Mouse (Mus musculus): Measurements from ENCODE around the gene Mmrn2.
"Not testable (repeated sequence)": the region's sequence is repeated elsewhere in the genome, so short reads cannot be mapped to it uniquely, and the experiment has no call there.

Mmrn2 gene

GRCm38 (mm10) chr14:34362726-34363445 is 12.4 kb upstream of the Mmrn2 start:
- DNase-seq (ENCODE audit: low spot score) = peak; percentile 16

DNA sequence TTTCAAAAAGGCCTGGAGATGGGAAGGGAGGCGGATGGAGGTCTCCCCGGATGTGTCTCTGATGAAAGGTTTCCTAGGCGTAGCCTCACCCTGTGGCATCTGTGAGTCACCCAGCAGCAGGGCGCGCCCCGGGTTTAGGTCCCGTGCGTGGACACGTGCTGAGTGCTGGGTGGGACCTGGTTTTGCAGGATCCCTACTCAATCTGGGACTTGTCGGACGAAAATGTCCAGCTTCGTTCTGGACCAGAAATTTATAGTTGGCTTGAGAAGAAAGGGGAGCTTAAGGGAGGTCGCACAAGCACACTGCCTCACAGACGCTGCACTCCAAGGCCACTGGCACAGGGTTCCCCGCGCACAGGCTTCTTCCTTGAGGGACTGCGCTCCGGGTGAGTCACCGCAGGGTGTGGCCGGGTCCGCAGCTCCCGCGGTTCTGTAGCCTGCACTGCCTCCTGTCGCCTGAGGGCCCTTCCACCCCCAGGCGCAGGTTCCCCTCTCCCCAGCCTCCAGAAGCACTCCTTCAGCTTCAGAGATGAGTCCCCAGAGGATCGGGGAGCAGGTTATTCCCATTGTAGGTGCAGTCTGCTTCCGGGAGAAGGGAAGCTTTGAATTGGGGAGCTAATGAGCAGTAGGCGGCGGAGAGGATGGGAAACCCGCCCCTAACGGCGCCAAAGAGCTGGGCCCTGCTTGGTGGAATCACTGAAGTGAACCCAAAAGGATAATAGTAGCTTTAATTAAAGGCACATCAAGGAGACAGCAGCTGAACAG is 11.6 kb upstream of the Mmrn2 start:
- peak; percentile 29 for DNase-seq (ENCODE audit: low spot score)

- not testable (repeated sequence) for DNase-seq (ENCODE audit: low spot score)
Measured at GRCm38 (mm10) chr14:34364254-34365146, 10.8 kb upstream of the Mmrn2 start.

DNA sequence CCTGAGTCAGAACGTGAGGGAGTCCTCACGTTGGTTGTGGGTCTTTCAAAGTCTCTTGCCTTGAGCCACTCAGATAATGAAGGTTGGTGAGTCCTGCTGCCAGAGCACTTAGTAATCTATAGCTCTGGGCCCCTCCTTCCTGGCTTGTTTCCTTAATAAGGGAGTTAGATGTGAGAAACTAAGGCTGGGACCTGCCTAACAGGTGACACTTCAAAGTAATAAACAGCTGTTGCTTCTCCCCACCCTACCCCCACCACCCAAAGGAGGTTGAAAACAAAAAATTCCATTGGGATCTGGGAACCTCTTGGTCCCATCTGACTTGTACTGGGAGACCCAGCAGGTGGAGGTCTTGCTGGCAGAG is 10.1 kb upstream of the Mmrn2 start:
- DNase-seq (ENCODE audit: low spot score) = no peak

GRCm38 (mm10) chr14:34370203-34370602 is 5.1 kb upstream of the Mmrn2 start:
- no peak for DNase-seq (ENCODE audit: low spot score)

- no peak for DNase-seq (ENCODE audit: low spot score)
Measured at GRCm38 (mm10) chr14:34370921-34371320, 4.3 kb upstream of the Mmrn2 start.

- DNase-seq (ENCODE audit: low spot score) = no peak
Measured at GRCm38 (mm10) chr14:34371763-34372162, 3.5 kb upstream of the Mmrn2 start.

DNA sequence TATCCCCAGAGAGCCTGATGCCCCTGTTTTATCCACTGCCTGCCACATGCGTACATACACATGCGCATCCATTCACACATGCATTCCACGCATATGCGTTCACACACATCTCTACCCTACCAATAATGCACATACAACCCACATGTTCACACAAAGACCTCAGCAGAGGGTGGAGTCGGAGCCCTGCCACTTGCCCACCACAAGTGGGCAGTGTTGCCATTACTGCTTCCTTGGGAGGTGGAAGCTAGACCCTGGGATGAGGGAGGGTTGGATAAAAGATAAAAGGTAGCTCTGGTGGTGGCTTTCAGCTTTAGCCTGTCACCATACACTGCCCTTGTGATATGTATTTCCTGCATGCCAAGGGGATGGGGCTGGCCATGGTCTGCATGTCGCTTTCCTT is 2.6 kb upstream of the Mmrn2 start:
- no peak for DNase-seq (ENCODE audit: low spot score)

DNA sequence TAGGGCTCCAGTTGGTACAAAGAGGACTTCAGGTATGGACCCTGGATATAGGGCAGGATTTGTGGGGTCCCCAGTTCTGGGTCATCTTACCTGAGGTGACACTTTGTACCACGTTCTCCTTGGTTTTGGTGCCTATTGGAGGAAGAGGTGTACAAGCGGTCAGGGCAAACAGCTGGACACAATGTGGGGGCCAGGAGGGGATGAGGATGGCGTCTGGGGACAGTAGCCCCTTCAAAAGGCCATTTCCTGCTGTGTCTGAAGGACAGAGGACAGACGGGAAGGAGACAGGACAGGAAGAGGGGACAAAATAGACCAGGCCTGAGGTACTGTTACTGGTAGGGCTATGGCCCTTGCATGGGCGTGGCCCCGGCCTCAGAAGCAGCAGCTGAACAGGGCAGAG is 1.7 kb upstream of the Mmrn2 start:
- DNase-seq (ENCODE audit: low spot score) = no peak

- no peak for DNase-seq (ENCODE audit: low spot score)
Measured at GRCm38 (mm10) chr14:34374577-34374976, 688 bp upstream of the Mmrn2 start, which contains the start of gene Sncg. Gene Sncg, minus strand, starts transcription at chr14:34374789.

DNA sequence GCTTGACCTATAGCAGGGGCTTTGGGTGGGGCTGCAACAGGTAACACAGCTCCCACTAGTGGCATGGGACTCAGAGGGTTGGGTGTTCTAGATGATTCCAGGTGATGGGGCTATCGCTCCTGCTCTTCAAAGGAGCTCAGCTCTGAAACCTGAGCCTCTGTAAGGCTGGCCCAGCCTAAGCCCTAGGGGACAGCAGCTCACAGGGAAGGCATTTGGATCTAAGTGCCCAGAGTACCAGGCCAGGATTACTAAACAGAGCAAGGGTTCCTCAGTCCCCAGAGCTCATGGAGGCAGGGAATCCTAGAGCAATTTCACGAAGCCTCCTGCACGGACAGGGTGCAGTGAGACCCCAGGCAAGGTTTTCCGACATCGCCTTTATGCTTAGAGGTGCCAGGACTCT is 676 bp downstream of the Mmrn2 start:
- no peak for DNase-seq (ENCODE audit: low spot score)

DNA sequence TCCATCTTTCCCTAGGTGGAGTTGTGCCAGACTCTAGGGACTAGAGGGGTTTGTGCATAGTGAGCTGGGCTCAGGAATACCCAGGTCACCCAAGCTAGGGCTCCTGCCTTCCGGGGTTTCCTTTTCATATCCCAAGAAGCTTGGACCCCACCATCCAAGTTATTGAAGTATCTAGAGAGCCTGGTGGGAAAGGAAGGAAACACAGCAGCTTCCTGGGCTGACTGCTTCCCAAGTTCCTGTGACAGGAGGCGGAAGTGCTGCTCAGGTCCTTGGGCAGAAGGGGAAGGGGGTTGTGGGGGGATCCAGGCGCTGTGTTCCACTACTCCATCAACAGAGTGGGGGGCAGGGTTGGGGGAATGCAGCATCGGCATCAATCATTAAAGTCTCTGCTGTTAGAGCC is 1.9 kb downstream of the Mmrn2 start:
- DNase-seq (ENCODE audit: low spot score) = no peak

- DNase-seq (ENCODE audit: low spot score) = no peak
Measured at GRCm38 (mm10) chr14:34378560-34379331, 3.5 kb downstream of the Mmrn2 start.

- no peak for DNase-seq (ENCODE audit: low spot score)
Measured at GRCm38 (mm10) chr14:34382921-34383704, 7.8 kb downstream of the Mmrn2 start.

DNA sequence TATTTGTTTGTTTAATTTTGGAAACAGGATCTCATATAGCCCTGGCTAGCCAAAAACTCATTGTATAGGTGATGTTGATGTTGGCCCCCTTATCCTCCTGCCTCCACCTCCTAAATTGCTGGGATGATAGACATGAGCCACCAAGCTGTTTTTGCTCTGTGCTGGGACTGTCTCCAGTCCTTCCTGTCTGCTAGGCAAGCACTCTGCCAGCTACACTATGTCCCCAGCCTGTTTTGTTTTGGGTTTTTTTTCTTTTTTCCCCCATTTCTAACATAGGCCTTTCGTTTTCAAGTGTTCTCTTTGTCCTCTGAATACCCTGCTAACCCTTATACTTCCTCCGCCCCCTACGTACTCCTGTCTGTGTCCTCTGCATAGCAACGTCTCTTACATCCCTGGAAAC is 18.0 kb downstream of the Mmrn2 start:
- DNase-seq (ENCODE audit: low spot score) = no peak

- DNase-seq (ENCODE audit: low spot score) = no peak
Measured at GRCm38 (mm10) chr14:34397871-34398270, 22.6 kb downstream of the Mmrn2 start.

- no peak for DNase-seq (ENCODE audit: low spot score)
Measured at GRCm38 (mm10) chr14:34398901-34399300, 23.6 kb downstream of the Mmrn2 start.

GRCm38 (mm10) chr14:34399301-34399700 is 24.0 kb downstream of the Mmrn2 start:
- no peak for DNase-seq (ENCODE audit: low spot score)

DNA sequence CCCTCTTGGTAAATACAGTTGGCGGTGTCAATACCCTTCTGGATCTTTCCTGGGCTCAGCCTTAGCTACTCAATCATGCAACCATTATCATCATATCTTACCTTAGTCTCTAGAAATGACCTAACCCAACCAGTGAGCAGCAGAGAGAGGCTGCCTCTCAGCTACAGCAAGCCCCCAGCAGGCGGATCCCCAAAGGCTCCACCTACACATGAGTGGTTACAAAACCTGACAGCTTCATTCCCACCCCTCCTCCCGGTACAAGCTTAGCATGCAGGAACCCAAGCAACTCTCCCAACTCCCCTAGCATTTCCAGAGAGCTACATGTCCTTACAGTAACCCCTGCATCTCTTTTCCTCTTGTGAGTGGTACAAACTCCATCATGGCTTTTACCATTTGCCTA is 24.8 kb downstream of the Mmrn2 start:
- no peak for DNase-seq (ENCODE audit: low spot score)

DNA sequence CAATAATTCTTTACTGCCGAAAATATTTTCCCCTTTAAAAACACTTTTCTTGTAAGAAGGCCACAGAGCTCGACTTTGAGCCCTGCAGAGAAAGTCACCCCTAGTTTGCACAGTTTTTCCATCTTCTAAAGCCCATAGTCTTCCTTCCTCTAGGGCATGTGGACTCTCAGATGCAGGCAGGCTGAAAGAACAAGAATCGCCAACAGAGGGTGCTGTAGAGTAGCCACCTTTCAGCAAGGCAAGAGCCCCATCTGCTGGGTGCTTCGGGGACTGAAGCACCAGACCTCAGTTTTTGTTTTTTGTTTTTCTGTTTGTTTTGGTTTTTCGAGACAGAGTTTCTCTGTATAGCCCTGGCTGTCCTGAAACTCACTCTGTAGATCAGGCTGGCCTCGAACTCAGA is 25.9 kb downstream of the Mmrn2 start:
- DNase-seq (ENCODE audit: low spot score) = peak; percentile 62

DNA sequence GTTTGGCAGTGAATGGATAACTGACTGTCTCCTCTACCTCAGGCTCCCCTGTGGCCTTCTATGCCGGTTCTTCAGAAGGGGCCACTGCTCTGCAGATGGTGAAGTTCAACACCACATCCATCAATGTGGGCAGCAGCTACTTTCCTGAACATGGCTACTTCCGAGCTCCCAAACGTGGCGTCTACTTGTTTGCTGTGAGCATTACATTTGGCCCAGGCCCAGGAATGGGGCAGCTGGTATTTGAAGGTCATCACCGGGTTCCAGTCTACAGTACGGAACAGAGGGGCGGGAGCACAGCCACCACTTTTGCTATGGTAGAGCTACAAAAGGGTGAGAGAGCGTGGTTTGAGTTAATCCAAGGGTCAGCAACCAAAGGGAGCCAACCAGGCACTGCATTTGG is 27.6 kb downstream of the Mmrn2 start:
- DNase-seq (ENCODE audit: low spot score) = no peak
